Mouse (Mus musculus): ENCODE results near the gene Pde3a.
"Not testable (repeated sequence)": the region's sequence is repeated elsewhere in the genome, so short reads cannot be mapped to it uniquely, and the experiment has no call there.

Gene Pde3a

GRCm38 (mm10) chr6:141322961-141323360, 73.9 kb downstream of the Pde3a start:
- DNase-seq (ENCODE audit: low read depth, low spot score) = no peak

- DNase-seq (ENCODE audit: low read depth, low spot score) = not testable (repeated sequence)
Observed at GRCm38 (mm10) chr6:141327134-141327533, 78.1 kb downstream of the Pde3a start.

DNA sequence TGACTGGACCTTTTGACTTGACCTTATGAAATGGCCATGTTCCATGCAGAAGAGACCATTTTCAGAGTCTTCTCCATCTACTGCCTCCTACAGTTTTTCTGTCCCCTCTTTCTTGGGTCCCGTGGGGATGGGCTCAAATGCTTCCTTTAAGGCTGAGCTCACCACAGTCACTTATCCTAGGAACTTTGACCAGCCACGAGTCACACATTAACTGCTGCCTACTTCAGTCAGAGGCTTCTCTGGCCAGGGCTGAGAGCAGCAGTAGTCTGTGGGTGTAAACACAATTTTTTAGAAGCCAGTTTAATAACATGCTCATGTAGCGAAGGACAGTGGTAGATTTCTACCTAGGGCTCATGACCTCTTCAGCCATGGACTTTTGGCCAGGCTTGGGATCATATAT, 79.0 kb downstream of the Pde3a start:
- DNase-seq (ENCODE audit: low read depth, low spot score) = no peak

DNA sequence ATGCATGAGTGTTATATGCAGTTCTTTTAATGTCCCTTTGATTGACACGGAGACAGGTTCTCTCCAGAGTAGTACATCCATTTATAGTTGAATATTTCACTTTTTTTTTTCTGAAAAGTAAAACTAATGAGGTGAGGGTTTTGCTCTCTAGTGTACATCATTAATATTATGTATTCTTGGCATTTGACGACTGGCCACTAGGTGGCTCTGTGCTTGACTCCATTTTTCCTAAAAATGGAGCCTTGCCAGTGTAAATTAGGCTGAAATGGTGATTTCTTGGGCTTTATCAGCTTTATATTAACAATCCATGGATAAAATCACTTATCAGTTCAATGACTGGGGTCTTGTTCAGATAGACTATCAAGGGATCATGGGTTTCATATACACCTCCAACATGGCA, 82.4 kb downstream of the Pde3a start:
- no peak for DNase-seq (ENCODE audit: low read depth, low spot score)

DNA sequence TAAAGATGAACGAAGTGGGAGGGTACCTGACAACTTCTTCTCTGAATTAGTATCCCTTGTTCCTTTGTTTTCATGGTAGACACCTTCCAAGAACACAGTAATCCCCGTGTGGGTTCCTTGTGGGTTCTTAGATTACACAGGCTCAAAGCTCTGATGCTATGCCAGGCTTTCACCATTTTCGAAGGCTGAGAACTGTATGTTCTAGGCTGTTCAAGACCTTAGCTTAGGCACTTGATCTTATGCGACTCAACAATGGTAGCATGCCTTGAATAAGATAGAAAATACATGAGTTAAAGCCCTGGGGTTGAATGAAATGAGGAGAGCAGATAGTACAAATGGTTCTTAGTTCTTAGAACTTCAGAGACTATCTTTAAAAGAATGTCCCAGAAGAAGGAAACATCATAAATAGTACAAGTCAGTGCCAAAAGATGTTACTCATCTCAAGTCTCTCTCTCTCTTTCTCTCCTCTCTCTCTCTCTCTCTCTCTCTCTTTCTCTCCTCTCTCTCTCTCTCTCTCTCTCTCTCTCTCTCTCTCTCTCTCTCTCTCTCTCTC, 83.6 kb downstream of the Pde3a start:
- DNase-seq (ENCODE audit: low read depth, low spot score) = no peak

DNA sequence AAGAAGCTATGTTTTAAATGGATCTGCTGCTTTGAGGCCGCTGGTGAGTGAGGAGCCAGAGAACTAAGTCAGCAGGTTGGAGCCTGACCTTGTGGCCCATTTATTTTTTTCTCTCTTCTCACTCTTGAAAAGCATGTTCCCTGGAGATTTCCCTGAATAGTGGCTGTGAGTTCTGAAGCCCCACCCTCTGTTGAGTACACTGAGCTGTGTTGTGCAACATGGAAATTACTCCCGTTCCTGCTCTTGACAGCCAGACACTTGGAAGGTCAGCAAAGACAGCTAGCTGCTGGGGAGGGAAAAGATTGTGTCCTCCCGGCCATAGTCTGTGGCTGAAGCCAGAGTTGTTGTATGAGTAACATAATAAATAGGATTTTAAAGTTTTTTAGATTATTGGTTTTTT, 84.2 kb downstream of the Pde3a start:
- no peak for DNase-seq (ENCODE audit: low read depth, low spot score)

DNA sequence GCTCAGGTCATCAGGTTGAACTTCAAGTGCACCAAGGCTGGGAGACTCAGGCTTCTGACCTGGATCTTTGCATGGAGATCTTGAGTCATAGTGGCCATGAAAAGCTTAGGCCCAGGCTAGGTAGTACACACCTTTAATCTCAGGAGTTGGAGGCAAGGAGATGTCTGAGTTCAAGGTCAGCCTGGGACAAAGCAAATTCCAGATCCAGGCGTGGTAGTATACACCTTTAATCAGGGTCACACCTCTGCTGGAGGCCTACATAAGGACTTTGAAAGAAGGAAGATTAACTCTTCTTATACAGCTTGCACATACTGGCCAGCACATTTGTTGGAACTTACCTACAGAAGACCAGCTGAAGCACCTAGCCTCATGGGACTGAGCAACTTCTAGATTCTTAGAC, 86.8 kb downstream of the Pde3a start:
- no peak for DNase-seq (ENCODE audit: low read depth, low spot score)

DNA sequence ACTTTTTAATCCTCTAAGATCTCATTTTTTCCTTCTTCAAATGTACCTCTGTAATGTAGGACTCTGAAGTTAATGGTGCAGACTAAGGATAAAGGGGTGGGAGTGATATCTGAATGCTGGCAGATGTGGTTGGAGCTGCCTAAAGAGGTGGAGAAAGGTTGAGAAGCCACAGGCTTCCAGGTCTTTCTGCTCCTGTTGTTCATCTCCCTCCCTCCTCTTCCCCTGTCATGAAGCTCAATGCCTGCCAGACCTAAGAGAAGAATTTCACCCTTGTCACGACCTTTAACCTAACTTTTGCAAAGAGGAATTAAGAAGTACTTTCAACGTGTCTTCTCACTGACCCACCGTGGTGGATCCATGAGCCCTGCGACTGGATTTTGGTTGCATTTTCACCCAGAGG, 87.4 kb downstream of the Pde3a start:
- DNase-seq (ENCODE audit: low read depth, low spot score) = no peak

GRCm38 (mm10) chr6:141337673-141338072, 88.6 kb downstream of the Pde3a start:
- DNase-seq (ENCODE audit: low read depth, low spot score) = peak; percentile 21

GRCm38 (mm10) chr6:141341385-141341784, 92.3 kb downstream of the Pde3a start:
- DNase-seq (ENCODE audit: low read depth, low spot score) = no peak

DNA sequence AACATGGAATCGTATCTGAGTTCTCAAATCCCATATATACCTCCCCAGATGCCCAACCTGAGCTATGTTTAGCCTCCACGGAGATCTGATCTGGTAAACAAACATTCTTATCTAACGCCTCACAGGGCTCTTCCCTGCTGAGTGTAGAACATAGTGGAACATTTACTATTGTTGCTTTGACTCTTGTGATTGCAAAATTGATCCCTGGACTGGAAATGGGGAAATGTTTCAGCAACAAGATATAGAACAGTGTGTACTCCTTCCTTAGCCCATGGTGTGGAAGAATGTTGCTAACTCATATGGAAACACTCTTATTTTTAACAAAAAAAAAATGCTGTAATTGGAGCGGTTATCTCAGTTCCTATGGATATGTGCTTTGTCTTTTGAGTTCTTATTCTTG, 98.8 kb downstream of the Pde3a start:
- DNase-seq (ENCODE audit: low read depth, low spot score) = no peak

- DNase-seq (ENCODE audit: low read depth, low spot score) = no peak
Observed at GRCm38 (mm10) chr6:141348542-141348941, 99.5 kb downstream of the Pde3a start.

- DNase-seq (ENCODE audit: low read depth, low spot score) = no peak
Observed at GRCm38 (mm10) chr6:141350261-141350660, 101.2 kb downstream of the Pde3a start.

DNA sequence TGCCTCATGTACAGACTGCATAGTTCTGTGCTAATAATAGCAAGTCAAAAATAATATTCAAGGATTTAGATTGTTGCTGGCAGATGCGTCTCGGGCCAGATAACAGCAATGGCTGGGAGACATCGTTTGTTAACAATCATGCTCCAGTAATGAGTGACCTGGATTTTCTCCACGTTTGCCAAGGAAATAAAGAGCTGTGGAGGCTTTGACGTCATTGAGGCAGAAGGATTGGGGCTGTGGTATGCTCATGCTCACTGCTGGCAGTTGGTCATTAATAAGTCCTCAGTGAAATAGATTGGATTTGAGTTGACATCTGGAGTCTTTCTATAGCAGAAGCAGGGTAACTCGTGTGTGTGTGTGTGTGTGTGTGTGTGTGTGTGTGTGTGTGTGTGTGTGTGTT, 103.2 kb downstream of the Pde3a start:
- no peak for DNase-seq (ENCODE audit: low read depth, low spot score)

GRCm38 (mm10) chr6:141363664-141364063, 114.6 kb downstream of the Pde3a start:
- DNase-seq (ENCODE audit: low read depth, low spot score) = no peak

GRCm38 (mm10) chr6:141367037-141367436, 118.0 kb downstream of the Pde3a start:
- peak; percentile 54 for DNase-seq (ENCODE audit: low read depth, low spot score)

GRCm38 (mm10) chr6:141372697-141373096, 123.6 kb downstream of the Pde3a start:
- no peak for DNase-seq (ENCODE audit: low read depth, low spot score)

- DNase-seq (ENCODE audit: low read depth, low spot score) = no peak
Observed at GRCm38 (mm10) chr6:141374469-141375057, 125.5 kb downstream of the Pde3a start.

GRCm38 (mm10) chr6:141375155-141375554, 126.1 kb downstream of the Pde3a start:
- DNase-seq (ENCODE audit: low read depth, low spot score) = no peak

GRCm38 (mm10) chr6:141380927-141381326, 131.9 kb downstream of the Pde3a start:
- DNase-seq (ENCODE audit: low read depth, low spot score) = peak; percentile 39

DNA sequence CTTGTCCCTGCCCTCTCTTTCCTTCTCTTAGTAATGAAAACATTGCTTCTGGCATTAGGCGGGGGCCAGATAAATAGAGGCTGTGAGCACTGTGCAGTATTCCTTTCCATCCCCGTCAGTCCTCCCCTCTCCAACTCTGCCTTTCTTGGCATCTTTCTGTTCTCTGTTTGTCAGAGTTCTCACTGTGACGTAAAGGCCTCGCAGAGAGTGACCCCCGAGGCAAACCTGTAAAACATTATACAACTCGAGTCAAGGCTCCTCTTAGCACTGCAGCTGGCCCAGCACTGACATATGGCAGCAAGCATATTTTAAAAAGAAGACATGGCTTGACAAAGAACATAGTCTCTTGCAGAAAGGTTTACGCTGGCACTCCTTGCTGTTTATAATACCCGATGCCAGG, 132.4 kb downstream of the Pde3a start:
- peak; percentile 57 for DNase-seq (ENCODE audit: low read depth, low spot score)

GRCm38 (mm10) chr6:141381881-141382370, 132.9 kb downstream of the Pde3a start:
- no peak for DNase-seq (ENCODE audit: low read depth, low spot score)

GRCm38 (mm10) chr6:141388104-141388503, 139.0 kb downstream of the Pde3a start:
- no peak for DNase-seq (ENCODE audit: low read depth, low spot score)

DNA sequence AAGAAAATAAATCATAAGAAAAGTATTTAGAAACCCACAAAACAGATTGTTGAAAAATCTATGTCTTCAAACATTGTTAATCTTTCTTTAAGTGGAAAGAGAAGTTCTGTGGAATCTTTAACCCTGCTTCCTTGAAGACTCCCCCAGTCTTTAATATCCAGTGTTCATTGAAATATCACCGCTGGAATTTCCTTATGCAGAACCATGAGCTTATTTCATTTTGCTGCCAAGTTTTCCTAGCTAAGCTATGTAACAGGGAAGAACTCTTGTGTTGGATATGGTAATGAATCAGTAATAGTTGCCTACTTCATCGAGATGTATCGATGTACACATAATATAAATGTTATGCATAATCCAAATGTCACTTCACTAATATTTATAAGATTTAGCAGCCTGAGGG, 146.9 kb downstream of the Pde3a start:
- DNase-seq (ENCODE audit: low read depth, low spot score) = no peak

Measured in forelimb bud, embryonic 11.5 days (tissue).